Comparison of ENCODE assay signal across 22 mouse cellular contexts in genomic region chr3:71145262-71145661, GRCm38 (mm10).
"Had no signal": no experiment of that assay in that cellular context is flagged by ENCODE, and none has a peak within 500 bp of the region (broad histone marks: within the 10 kb centered on the region; RNA-seq: fewer than 3 reads in every experiment).

No protein-coding gene starts in this region.

- H3K4me2 ChIP-seq: liver, embryonic 15.5 days; lung, embryonic 15.5 days; midbrain, embryonic 12.5 days; neural tube, embryonic 13.5 days; neural tube, embryonic 15.5 days had no signal

- H3K9ac ChIP-seq: liver, embryonic 15.5 days; liver, postnatal 0 days; lung, embryonic 15.5 days; midbrain, embryonic 12.5 days; neural tube, embryonic 13.5 days; neural tube, embryonic 15.5 days had no signal

- H3K9me3 ChIP-seq: liver, embryonic 15.5 days; lung, embryonic 15.5 days; megakaryocyte, embryonic 14.5 days; midbrain, embryonic 10.5 days; midbrain, embryonic 12.5 days; neural tube, embryonic 13.5 days; neural tube, embryonic 15.5 days had no signal

- H3K36me3 ChIP-seq: liver, embryonic 15.5 days; lung, embryonic 15.5 days; midbrain, embryonic 10.5 days; midbrain, embryonic 12.5 days; neural tube, embryonic 13.5 days; neural tube, embryonic 15.5 days had no signal

- DNase-seq: liver, postnatal 0 days; lung, adult 2 months; lung, postnatal 14 days; lung, postnatal 36 days; retina, postnatal 1 day; right cerebral cortex, adult 18-20 months; right cerebral cortex, postnatal 25 days; right cerebral cortex, postnatal 4 days; spleen, adult 18-20 months; thymus, adult 18-20 months; thymus, postnatal 14 days; thymus, postnatal 36 days had no signal

- H3K27ac ChIP-seq: liver, embryonic 15.5 days; lung, embryonic 15.5 days; macrophage; midbrain, embryonic 10.5 days; midbrain, embryonic 12.5 days; neural tube, embryonic 13.5 days; neural tube, embryonic 15.5 days had no signal

- H3K4me3 ChIP-seq: liver, embryonic 15.5 days; lung, embryonic 15.5 days; megakaryocyte, embryonic 14.5 days; midbrain, embryonic 10.5 days; midbrain, embryonic 12.5 days; myocyte; neural tube, embryonic 13.5 days; neural tube, embryonic 15.5 days had no signal

- H3K27me3 ChIP-seq: liver, embryonic 15.5 days; lung, embryonic 15.5 days; megakaryocyte, embryonic 14.5 days; midbrain, embryonic 12.5 days; neural tube, embryonic 13.5 days; neural tube, embryonic 15.5 days had no signal

- ATAC-seq: liver, postnatal 0 days; lung, postnatal 0 days had no signal

- H3K4me1 ChIP-seq: liver, embryonic 15.5 days; lung, embryonic 15.5 days; megakaryocyte, embryonic 14.5 days; midbrain, embryonic 10.5 days; midbrain, embryonic 12.5 days; neural tube, embryonic 13.5 days; neural tube, embryonic 15.5 days had no signal
